Mouse (Mus musculus) midbrain, embryonic 13.5 days (tissue): ENCODE results near the gene Sumo1. TPM values are rescaled to one million over a fixed set of nuclear protein-coding genes. Genes with fewer than 3 reads are reported as not detected.
A peak's percentile ranks its signal among the peaks of the same experiment; 100 is the strongest.

Experiments
- ATAC-seq: fragments of 200-750 bp; cut with Nextera tagmentation; 2 replicates; pipeline ENCODE4 v1.8.0; 2017; ENCODE audit warnings: mild to moderate bottlenecking, moderate TSS enrichment, moderate library complexity
- H3K27ac ChIP-seq: fragments of 300-500 bp; sonication (generic); 2 replicates; pipeline ENCODE4 v1.5.1; 2015; ENCODE audit warnings: inconsistent platforms, mild to moderate bottlenecking, moderate library complexity
- H3K27me3 ChIP-seq: fragments of 300-500 bp; sonication (generic); 2 replicates; pipeline ENCODE4 v1.6.1; 2015; ENCODE audit warnings: mild to moderate bottlenecking, inconsistent platforms
- H3K36me3 ChIP-seq: fragments of 300-500 bp; sonication (generic); 2 replicates; pipeline ENCODE4 v1.6.1; 2015; ENCODE audit warnings: mild to moderate bottlenecking, inconsistent platforms
- H3K4me1 ChIP-seq: fragments of 300-500 bp; sonication (generic); replicated peaks from 2 replicates; pipeline ENCODE4 v1.6.1; 2015; ENCODE audit warnings: inconsistent platforms
- H3K4me2 ChIP-seq: fragments of 300-500 bp; sonication (generic); replicated peaks from 2 replicates; pipeline ENCODE4 v1.6.1; 2015; ENCODE audit warnings: moderate library complexity, mild to moderate bottlenecking, inconsistent platforms
- H3K4me3 ChIP-seq: fragments of 300-500 bp; sonication (generic); replicated peaks from 2 replicates; pipeline ENCODE4 v1.5.1; 2015; ENCODE audit warnings: mild to moderate bottlenecking, inconsistent platforms
- H3K9ac ChIP-seq: fragments of 300-500 bp; sonication (generic); replicated peaks from 2 replicates; pipeline ENCODE4 v1.6.1; 2015; ENCODE audit warnings: mild to moderate bottlenecking, inconsistent platforms
- H3K9me3 ChIP-seq: fragments of 300-500 bp; sonication (generic); 2 replicates; pipeline ENCODE4 v1.6.1; 2016; ENCODE audit warnings: mild to moderate bottlenecking, inconsistent platforms
- WGBS: fragments of 180-500 bp; shearing (Covaris S2); methylation state at CpG from one replicate; pipeline ENCODE4 v1.1.7; 2015; 5-methylcytosine and 5-hydroxymethylcytosine counted together
- polyA plus RNA-seq: library from polyadenylated mRNA; unstranded; fragments of >200 nt; fragmentation: Nextera tagmentation; extraction: Ambion mirVana; gene quantifications from 2 replicates; pipeline ENCODE4 v1.2.1, GENCODE M21; 2015

Gene Sumo1
- 453 and 473 TPM in 2 replicates for polyA plus RNA-seq

GRCm38 (mm10) chr1:59670641-59671168 is at the start of gene Sumo1:
TSS of gene Sumo1 (minus strand) at chr1:59670834.
- H3K27ac ChIP-seq, result peak within 1 kb of the TSS; percentile 94
- H3K4me2 ChIP-seq, result peak within 1 kb of the TSS; percentile 91
- H3K4me3 ChIP-seq, result peak within 1 kb of the TSS; percentile 100
- peak within 1 kb of the TSS; percentile 99 for H3K9ac ChIP-seq
- H3K27me3 ChIP-seq, result no peaks in the 10 kb centered on the region
- no peaks in the 10 kb centered on the region; the same call in 1 of the 2 replicates for H3K36me3 ChIP-seq
- peak; percentile 98 for ATAC-seq
- H3K9me3 ChIP-seq, result no peaks in the 10 kb centered on the region
- H3K4me1 ChIP-seq, result peaks cover 22% of the 10 kb centered on the region
- WGBS, result under 1% methylated on average over 36 of the region's 36 CpGs

GRCm38 (mm10) chr1:59719900-59720299 is 49.3 kb upstream of the Sumo1 start:
- Histone ChIP-seq H3K9ac (no peak overlapping the region), H3K4me1 (no peaks in the 10 kb centered on the region), H3K36me3 (peaks cover 35% of the 10 kb centered on the region), H3K27me3 (no peaks in the 10 kb centered on the region), H3K4me3 (no peak overlapping the region), H3K9me3 (no peaks in the 10 kb centered on the region), H3K4me2 (no peak overlapping the region), H3K27ac (no peak overlapping the region)
- WGBS, result 60% methylated on average over 4 of the region's 4 CpGs
- ATAC-seq, result no peak

- Histone ChIP-seq H3K4me2 (no peak overlapping the region), H3K36me3 (peaks cover 74% of the 10 kb centered on the region), H3K27me3 (no peaks in the 10 kb centered on the region), H3K9ac (no peak overlapping the region), H3K4me1 (no peaks in the 10 kb centered on the region), H3K4me3 (no peak overlapping the region), H3K9me3 (no peaks in the 10 kb centered on the region), H3K27ac (no peak overlapping the region)
- no peak for ATAC-seq
- WGBS, result 97% methylated on average over 1 of the region's 1 CpGs
These were observed 31.1 kb upstream of the Sumo1 start for GRCm38 (mm10) chr1:59701766-59702165.

DNA sequence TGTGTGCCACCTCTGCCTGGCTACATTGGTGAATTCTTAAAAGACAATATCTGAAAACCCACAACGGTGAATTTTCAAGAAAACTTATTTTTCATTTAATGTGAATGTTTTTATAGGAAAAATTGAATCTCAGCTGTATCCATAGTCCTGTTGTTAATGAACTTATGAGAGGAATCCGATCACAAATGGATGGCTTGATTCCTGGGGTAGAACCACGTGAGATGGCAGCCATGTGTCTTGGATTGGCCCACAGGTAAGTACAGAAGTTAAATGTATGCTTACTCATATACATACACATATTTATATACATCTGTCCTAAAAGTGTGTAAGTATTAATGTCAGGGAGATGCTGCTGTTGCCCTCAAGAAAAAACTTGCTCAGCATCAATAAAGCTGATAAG is 27.6 kb upstream of the Sumo1 start:
- H3K9ac ChIP-seq, result no peak overlapping the region
- H3K27me3 ChIP-seq, result no peaks in the 10 kb centered on the region
- peaks cover 68% of the 10 kb centered on the region for H3K36me3 ChIP-seq
- H3K27ac ChIP-seq, result no peak overlapping the region
- H3K9me3 ChIP-seq, result no peaks in the 10 kb centered on the region
- WGBS, result 97% methylated on average over 3 of the region's 3 CpGs
- no peaks in the 10 kb centered on the region for H3K4me1 ChIP-seq
- H3K4me2 ChIP-seq, result no peak overlapping the region
- no peak for ATAC-seq
- H3K4me3 ChIP-seq, result no peak overlapping the region

DNA sequence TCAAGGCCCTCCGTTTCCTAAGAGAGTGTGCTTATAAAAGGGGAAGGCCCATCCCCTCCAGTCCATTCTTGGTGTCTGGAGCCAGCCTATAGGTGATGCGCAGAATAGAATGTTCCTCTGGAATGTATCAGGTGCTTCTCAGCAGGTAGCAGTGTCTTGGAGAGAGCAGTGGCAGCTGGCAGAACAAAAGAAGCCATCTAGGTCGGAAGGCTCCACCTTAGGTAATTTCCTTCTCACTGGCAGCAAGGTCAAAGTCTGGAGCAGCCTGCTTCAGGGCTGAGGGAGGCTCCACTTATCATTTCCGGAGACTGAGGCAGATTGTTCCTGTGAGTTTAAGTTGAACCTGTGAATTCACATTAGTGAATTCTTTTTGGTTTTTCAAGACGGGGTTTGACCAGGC is 27.1 kb upstream of the Sumo1 start:
- Histone ChIP-seq H3K27ac (no peak overlapping the region), H3K9ac (no peak overlapping the region), H3K9me3 (no peaks in the 10 kb centered on the region), H3K36me3 (peaks cover 72% of the 10 kb centered on the region), H3K4me2 (no peak overlapping the region), H3K27me3 (no peaks in the 10 kb centered on the region), H3K4me1 (no peaks in the 10 kb centered on the region), H3K4me3 (no peak overlapping the region)
- ATAC-seq, result no peak
- WGBS, result 88% methylated on average over 5 of the region's 5 CpGs

DNA sequence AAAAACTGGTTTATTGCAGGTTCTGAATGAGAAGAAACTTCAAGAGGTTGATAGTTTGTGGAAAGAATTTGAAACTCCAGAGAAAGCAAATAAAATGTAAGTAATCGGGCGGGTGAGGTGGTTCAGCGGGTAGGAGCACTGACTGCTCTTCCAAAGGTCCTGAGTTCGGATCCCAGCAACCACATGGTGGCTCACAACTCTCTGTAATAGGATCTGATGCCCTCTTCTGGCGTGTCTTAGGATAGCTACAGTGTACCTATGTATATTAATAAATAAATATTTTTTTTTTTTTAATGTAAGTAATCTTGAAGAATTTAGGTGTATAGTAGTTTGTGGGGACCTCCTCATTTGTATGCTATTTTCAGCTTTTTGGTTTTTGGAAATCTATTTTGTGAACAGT is 19.8 kb upstream of the Sumo1 start:
- H3K27ac ChIP-seq, result no peak overlapping the region
- ATAC-seq, result no peak
- no peak overlapping the region for H3K4me3 ChIP-seq
- 86% methylated on average over 5 of the region's 5 CpGs for WGBS
- no peak overlapping the region for H3K4me2 ChIP-seq
- peaks cover 35% of the 10 kb centered on the region for H3K36me3 ChIP-seq
- H3K4me1 ChIP-seq, result peaks cover 19% of the 10 kb centered on the region
- no peaks in the 10 kb centered on the region for H3K27me3 ChIP-seq
- H3K9me3 ChIP-seq, result no peaks in the 10 kb centered on the region
- no peak overlapping the region for H3K9ac ChIP-seq

DNA sequence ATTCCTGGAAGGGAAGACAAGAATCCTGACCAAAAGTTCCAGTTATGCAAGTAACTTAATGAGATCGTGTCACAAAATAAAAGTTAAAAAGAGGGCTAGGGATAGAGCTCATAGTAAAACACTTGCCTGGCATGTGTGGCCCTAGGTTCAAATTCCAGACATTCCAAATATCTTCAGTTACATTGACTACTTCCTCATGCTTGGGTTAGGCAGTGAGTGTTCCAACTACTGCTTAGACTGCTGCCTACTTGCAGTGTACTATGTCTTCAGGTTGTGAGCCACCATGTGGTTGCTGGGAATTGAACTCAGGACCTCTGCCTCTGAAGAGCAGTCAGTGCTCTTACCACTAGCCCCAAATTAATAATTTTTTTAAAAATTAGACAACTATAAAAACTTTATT is 16.9 kb upstream of the Sumo1 start:
- Histone ChIP-seq H3K36me3 (peaks cover 16% of the 10 kb centered on the region), H3K4me3 (no peak overlapping the region), H3K9ac (no peak overlapping the region), H3K9me3 (no peaks in the 10 kb centered on the region), H3K27ac (no peak overlapping the region), H3K4me1 (peaks cover 23% of the 10 kb centered on the region), H3K27me3 (peaks cover 9% of the 10 kb centered on the region), H3K4me2 (no peak overlapping the region)
- no peak for ATAC-seq
- WGBS, result 88% methylated on average over 1 of the region's 1 CpGs

GRCm38 (mm10) chr1:59684819-59685755 is 14.5 kb upstream of the Sumo1 start, which contains the start of gene Nop58:
TSS of gene Nop58 (plus strand) at chr1:59684971.
- under 1% methylated on average over 49 of the region's 49 CpGs for WGBS
- Histone ChIP-seq H3K36me3 (peaks cover 7% of the 10 kb centered on the region), H3K4me3 (peak within 1 kb of the TSS; percentile 92), H3K9ac (peak within 1 kb of the TSS; percentile 84), H3K27me3 (peaks cover 17% of the 10 kb centered on the region), H3K27ac (peak within 1 kb of the TSS; percentile 82), H3K4me1 (peaks cover 23% of the 10 kb centered on the region), H3K9me3 (no peaks in the 10 kb centered on the region), H3K4me2 (peak within 1 kb of the TSS; percentile 93)
- peak; percentile 98 for ATAC-seq

DNA sequence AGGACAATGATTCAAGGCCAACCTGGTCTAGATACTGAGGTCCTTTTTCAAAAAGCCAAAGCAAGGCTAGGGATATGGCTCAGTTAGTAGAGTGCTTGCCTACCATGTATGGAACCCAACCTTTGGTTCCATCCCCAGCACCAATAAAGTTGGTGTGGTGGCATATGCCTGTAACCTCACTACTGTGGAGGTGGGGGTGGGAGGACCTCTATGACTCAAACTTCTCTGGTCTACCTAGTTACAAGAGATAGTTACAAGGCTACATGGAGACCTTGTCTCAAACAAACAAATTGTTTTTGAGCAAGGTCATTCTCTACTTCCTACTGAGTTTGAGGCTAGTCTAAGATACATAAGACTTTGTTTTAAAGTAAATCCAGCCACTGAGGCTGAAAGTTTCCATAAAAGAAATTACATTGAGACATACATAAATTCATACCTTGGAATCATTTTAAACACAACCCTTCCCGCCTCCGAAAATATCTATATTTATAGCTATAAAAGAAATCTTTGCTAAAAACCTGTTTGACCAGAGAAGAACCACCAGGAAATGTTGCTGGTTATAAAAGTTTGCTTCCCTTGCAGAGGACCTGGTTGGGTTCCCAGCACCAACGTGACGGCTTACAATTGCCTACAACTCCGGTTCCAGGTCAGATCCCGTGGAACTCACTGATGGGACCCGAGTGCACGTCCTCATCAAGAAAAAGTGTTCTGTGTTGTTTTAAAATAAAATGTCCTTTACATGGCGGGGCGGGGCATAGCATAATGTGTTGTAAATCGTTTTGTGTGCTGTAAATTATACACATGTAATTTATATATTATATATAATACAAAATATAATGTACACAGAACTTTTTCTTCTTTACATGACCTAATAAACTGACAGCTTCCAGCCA is 13.5 kb upstream of the Sumo1 start:
- Histone ChIP-seq H3K9ac (peak overlapping the region; percentile 63), H3K27me3 (peaks cover 17% of the 10 kb centered on the region)
- 10% methylated on average over 11 of the region's 11 CpGs for WGBS

GRCm38 (mm10) chr1:59673661-59674060 is 3.0 kb upstream of the Sumo1 start:
- no peaks in the 10 kb centered on the region; the same call in 1 of the 2 replicates for H3K36me3 ChIP-seq
- peaks cover 17% of the 10 kb centered on the region for H3K4me1 ChIP-seq
- H3K27ac ChIP-seq, result no peak overlapping the region
- no peaks in the 10 kb centered on the region for H3K9me3 ChIP-seq
- H3K27me3 ChIP-seq, result no peaks in the 10 kb centered on the region
- ATAC-seq, result no peak
- H3K4me2 ChIP-seq, result no peak overlapping the region
- H3K4me3 ChIP-seq, result no peak overlapping the region
- 96% methylated on average over 2 of the region's 2 CpGs for WGBS
- no peak overlapping the region for H3K9ac ChIP-seq

More for the DNA sequence above, 13.5 kb upstream of the Sumo1 start:
- peaks cover 23% of the 10 kb centered on the region for H3K4me1 ChIP-seq
- H3K4me2 ChIP-seq, result peak overlapping the region; percentile 75
- peak overlapping the region; percentile 92 for H3K4me3 ChIP-seq
- no peak; the same call in 1 of the 2 replicates for ATAC-seq
- H3K27ac ChIP-seq, result no peak overlapping the region
- H3K9me3 ChIP-seq, result no peaks in the 10 kb centered on the region
- no peaks in the 10 kb centered on the region for H3K36me3 ChIP-seq

- WGBS, result under 1% methylated on average over 54 of the region's 54 CpGs
- Histone ChIP-seq H3K27me3 (no peaks in the 10 kb centered on the region), H3K9ac (peak overlapping the region; percentile 99), H3K27ac (peak overlapping the region; percentile 94), H3K4me2 (peak overlapping the region; percentile 91), H3K36me3 (no peaks in the 10 kb centered on the region; the same call in 1 of the 2 replicates), H3K9me3 (no peaks in the 10 kb centered on the region), H3K4me1 (peaks cover 25% of the 10 kb centered on the region), H3K4me3 (peak overlapping the region; percentile 100)
- ATAC-seq, result no peak
These were observed 538 bp downstream of the Sumo1 start for GRCm38 (mm10) chr1:59669962-59670630.
